Mouse (Mus musculus) embryonic facial prominence, embryonic 11.5 days (tissue): ENCODE data around the gene Olah. TPM values are rescaled to one million over a fixed set of nuclear protein-coding genes. Genes with fewer than 3 reads are reported as not detected.
"Not testable (repeated sequence)": the region's sequence is repeated elsewhere in the genome, so short reads cannot be mapped to it uniquely, and the experiment has no call there.

Experiments used
- ATAC-seq: fragments of 200-750 bp; cut with Nextera tagmentation; replicated peaks from 2 replicates; pipeline ENCODE4 v1.8.0; 2017; ENCODE audit warnings: low read depth; ENCODE audit not compliant: insufficient number of reproducible peaks, low FRiP score, low TSS enrichment
- DNase-seq: peaks from one replicate; pipeline ENCODE4 v3.0.0-alpha.2; 2015; ENCODE audit warnings: low spot score
- H3K27ac ChIP-seq: fragments of 300-500 bp; sonication (generic); replicated peaks from 2 replicates; pipeline ENCODE4 v1.5.1; 2014; ENCODE audit warnings: mild to moderate bottlenecking, low read depth, low read length, control low read depth
- H3K27me3 ChIP-seq: fragments of 300-500 bp; sonication (generic); 2 replicates; pipeline ENCODE4 v1.6.1; 2014; ENCODE audit warnings: mild to moderate bottlenecking, low read length, moderate library complexity, mixed read lengths; ENCODE audit not compliant: control insufficient read depth, insufficient read depth
- H3K36me3 ChIP-seq: fragments of 300-500 bp; sonication (generic); replicated peaks from 2 replicates; pipeline ENCODE4 v1.6.1; 2014; ENCODE audit warnings: low read depth, mild to moderate bottlenecking, low read length, moderate library complexity, mixed read lengths; ENCODE audit not compliant: control insufficient read depth, insufficient read depth
- H3K4me1 ChIP-seq: fragments of 300-500 bp; sonication (generic); 2 replicates; pipeline ENCODE4 v1.6.1; 2014; ENCODE audit warnings: low read length, mixed read lengths; ENCODE audit not compliant: control insufficient read depth, insufficient read depth
- H3K4me2 ChIP-seq: fragments of 300-500 bp; sonication (generic); 2 replicates; pipeline ENCODE4 v1.6.1; 2014; ENCODE audit warnings: low read depth, mild to moderate bottlenecking, control low read depth, low read length, moderate library complexity
- H3K4me3 ChIP-seq: fragments of 300-500 bp; sonication (generic); 2 replicates; pipeline ENCODE4 v1.5.1; 2014; ENCODE audit warnings: low read depth, low read length, control low read depth
- H3K9ac ChIP-seq: fragments of 300-500 bp; sonication (generic); replicated peaks from 2 replicates; pipeline ENCODE4 v1.6.1; 2014; ENCODE audit warnings: mild to moderate bottlenecking, control low read depth, low read length
- H3K9me3 ChIP-seq: fragments of 300-500 bp; sonication (generic); replicated peaks from 2 replicates; pipeline ENCODE4 v1.6.1; 2016; ENCODE audit warnings: mild to moderate bottlenecking, low read length, inconsistent platforms, mixed read lengths; ENCODE audit not compliant: control insufficient read depth
- WGBS: fragments of 180-500 bp; shearing (Covaris S2); extraction: QIAGEN DNeasy Blood & Tissue Kit; methylation state at CpG from one replicate; pipeline ENCODE4 v1.1.7; 2014; 5-methylcytosine and 5-hydroxymethylcytosine counted together
- polyA plus RNA-seq: library from polyadenylated mRNA; unstranded; fragments of >200 nt; fragmentation: Nextera tagmentation; extraction: Ambion mirVana; gene quantifications from 2 replicates; pipeline ENCODE4 v1.2.1, GENCODE M21; 2014

Olah gene
- polyA plus RNA-seq: not detected in 2 replicates

DNA sequence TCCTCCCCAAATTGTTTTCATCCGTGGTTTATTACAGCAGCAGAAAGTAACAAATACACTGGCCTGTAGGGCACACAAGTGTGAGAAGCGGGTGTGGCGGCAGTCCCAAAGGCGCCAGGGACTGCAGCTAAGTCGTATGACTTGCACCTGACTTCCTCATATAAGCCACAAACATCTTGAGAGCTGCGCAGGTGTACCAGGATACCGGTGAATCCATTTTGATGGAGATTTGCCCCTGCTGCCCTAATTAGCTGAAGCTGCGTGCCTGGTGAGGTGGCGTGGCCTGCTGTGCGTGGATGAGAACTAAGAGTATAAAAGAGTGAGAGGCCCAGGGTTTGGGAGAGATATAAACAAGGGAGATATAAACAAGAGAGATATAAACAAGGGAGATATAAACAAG, at the start of gene Olah:
Gene Olah (minus strand): TSS at position 101 of the 400 bp plus-strand sequence.
- H3K4me2 ChIP-seq, H3K4me3 ChIP-seq, H3K36me3 ChIP-seq, H3K4me1 ChIP-seq, H3K27ac ChIP-seq, H3K9ac ChIP-seq, H3K27me3 ChIP-seq, ATAC-seq, H3K9me3 ChIP-seq, DNase-seq: not testable (repeated sequence)
- 69% methylated on average over 10 of the region's 10 CpGs for WGBS

DNA sequence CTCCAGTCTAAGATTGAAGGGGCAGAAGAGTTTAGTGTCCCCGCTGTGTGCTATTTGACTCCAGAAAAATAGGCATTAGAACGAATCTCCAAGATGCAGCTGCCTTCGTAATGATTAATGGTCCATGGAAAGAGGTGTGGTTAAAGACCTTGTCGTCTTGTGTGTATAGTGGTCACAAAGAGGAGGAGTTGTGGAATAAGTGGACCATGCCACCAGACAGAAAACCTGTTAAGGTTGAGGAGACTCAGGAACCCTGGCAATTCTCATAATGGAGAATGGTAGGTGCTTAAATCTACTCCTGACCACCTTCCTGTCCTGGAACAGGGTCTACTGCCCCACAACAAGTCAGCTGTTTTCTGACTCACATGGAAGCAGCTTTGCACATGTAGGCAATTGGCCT, 49.0 kb upstream of the Olah start:
- Histone ChIP-seq H3K4me2 (no peak overlapping the region), H3K36me3 (no peaks in the 10 kb centered on the region; the same call in 1 of the 2 replicates), H3K4me3 (no peak overlapping the region), H3K9ac (no peak overlapping the region), H3K27me3 (no peaks in the 10 kb centered on the region), H3K4me1 (no peaks in the 10 kb centered on the region), H3K27ac (no peak overlapping the region), H3K9me3 (no peaks in the 10 kb centered on the region)
- whole genome bisulfite sequencing: 92% methylated on average over 4 of the region's 4 CpGs
- ATAC-seq (no peak), DNase-seq (no peak)

DNA sequence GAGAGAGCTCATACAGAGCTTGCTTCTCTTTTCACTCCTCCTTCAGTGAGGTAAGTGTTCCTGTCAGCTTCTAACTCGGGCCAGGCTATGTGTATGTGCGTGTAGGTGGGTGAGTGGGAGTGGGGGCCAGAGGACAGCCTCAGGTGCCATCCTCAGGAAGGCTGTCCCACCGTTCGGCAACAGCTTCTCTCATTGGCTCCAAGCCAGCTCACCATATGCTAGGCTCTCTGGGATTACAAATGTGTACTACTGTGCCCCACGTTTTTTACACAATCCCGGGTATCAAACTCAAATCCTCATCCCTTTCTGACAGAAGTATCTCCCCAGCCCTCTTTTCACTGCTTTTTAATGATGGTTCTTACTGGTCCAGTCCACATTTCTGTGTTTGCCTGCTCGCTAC, 47.2 kb upstream of the Olah start:
- no peak for DNase-seq
- H3K9me3 ChIP-seq: no peaks in the 10 kb centered on the region

DNA sequence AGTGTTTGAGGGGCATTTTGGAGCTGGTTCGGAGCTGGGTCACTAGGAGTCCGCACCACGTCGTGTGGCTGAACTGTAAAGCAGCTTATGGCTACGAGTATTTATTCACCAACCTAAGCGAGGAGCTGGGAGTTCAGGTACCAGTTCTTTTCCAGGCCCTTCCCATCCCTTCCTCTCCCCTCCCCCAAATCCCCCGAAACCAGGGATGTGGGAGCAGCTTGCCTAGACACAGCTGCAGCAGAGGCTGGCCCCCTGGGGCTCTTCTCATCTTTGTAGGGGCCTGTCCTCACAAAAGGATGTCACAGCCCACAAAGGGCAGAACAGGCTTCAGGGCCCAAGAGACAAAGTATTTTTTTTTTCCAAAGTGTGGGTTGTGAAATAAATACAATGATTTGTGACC, 40.9 kb upstream of the Olah start:
- H3K4me3 ChIP-seq: no peak overlapping the region
- no peaks in the 10 kb centered on the region for H3K36me3 ChIP-seq
- H3K27me3 ChIP-seq: no peaks in the 10 kb centered on the region
- ATAC-seq (no peak), DNase-seq (no peak)
- H3K27ac ChIP-seq: no peak overlapping the region
- no peak overlapping the region for H3K9ac ChIP-seq
- no peaks in the 10 kb centered on the region for H3K4me1 ChIP-seq
- no peaks in the 10 kb centered on the region for H3K9me3 ChIP-seq
- 39% methylated on average over 7 of the region's 7 CpGs for WGBS
- no peak overlapping the region for H3K4me2 ChIP-seq

More for the DNA sequence above, 47.2 kb upstream of the Olah start:
- H3K4me1 ChIP-seq: no peaks in the 10 kb centered on the region
- H3K27me3 ChIP-seq: no peaks in the 10 kb centered on the region
- H3K4me2 ChIP-seq: no peak overlapping the region
- no peak overlapping the region for H3K27ac ChIP-seq
- whole genome bisulfite sequencing: 89% methylated on average over 7 of the region's 7 CpGs
- no peaks in the 10 kb centered on the region for H3K36me3 ChIP-seq
- no peak for ATAC-seq
- H3K4me3 ChIP-seq: no peak overlapping the region
- H3K9ac ChIP-seq: no peak overlapping the region

DNA sequence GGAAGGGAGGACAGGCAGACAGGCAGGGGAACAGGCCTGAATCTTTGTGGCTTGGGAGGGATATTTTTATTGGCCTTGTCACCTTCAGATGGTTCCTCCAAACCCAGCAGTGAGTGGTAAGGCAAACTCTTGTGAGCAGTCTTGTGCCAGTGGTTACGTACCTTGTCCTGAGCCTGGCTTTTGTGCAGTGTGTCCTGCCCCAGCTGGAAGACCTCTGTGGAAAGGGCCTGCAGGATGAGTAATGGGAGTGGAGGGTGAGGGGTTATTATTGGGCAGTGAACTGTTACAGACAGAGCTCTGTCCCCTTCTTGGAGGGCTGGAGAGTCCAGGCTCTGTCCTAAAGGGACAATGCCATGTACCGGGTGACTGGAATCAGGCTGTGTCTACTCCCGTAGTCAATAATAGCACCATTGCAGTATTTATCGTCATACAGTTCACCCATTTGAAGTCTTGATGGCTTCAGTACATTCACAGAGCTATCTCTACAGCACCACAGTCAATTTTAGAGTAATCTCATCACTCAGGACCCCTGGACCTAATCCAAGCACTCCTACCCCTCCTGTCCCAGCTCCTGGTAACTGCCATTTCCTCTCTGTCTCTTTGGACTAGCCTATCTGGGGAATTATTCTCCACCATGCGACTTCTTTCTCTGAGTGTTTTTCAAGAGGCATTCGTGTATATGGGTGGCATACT, 38.5 kb upstream of the Olah start:
- Histone ChIP-seq H3K27ac (no peak overlapping the region), H3K27me3 (no peaks in the 10 kb centered on the region), H3K4me1 (no peaks in the 10 kb centered on the region), H3K4me3 (no peak overlapping the region), H3K9me3 (no peaks in the 10 kb centered on the region), H3K36me3 (no peaks in the 10 kb centered on the region), H3K9ac (no peak overlapping the region), H3K4me2 (no peak overlapping the region)
- DNase-seq: no peak
- ATAC-seq: no peak
- WGBS: 85% methylated on average over 6 of the region's 6 CpGs

DNA sequence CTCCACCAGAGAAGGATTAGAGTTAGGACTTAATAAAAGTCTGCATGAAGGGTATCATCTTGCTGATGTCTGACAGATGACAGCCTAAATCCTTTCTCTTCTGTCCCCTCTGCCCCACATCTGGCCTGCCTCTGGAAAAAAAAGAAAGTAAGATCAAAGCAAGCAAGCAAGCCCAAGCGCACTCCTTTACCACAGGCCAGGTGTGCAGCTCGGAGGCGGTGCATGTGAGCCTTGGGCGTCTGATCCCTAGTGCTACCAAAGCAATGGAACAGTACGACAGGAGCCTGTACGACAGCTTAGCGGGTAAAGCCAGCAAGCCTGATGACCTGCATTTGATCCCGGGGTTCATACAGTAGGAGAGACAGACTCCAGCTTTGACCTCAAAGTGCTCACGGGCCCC, 33.9 kb upstream of the Olah start:
- WGBS: 73% methylated on average over 9 of the region's 9 CpGs
- Histone ChIP-seq H3K4me3 (no peak overlapping the region), H3K9ac (no peak overlapping the region), H3K27ac (no peak overlapping the region), H3K4me1 (no peaks in the 10 kb centered on the region), H3K36me3 (no peaks in the 10 kb centered on the region), H3K27me3 (no peaks in the 10 kb centered on the region), H3K9me3 (no peaks in the 10 kb centered on the region), H3K4me2 (no peak overlapping the region)
- ATAC-seq (0 out of 2 replicates have a peak, but pooled peaks have one; percentile 48), DNase-seq (peak; percentile 9)

DNA sequence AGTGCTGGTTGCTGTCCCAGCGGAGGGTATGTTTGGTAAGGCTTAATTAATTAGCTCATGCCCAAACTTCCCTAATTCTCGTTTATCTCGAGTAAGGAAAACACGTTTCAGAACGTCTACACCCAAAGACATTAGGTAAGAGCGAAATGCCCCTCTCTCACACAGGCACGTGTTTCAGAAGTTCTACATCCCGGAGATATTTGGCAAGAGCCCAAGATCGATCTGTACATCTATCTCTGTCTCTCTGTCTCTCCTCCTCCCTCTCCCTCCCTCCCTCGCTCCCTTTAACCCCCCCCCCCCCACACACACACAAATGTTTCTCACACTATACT, 27.5 kb upstream of the Olah start:
- Histone ChIP-seq H3K27me3 (no peaks in the 10 kb centered on the region), H3K36me3 (no peaks in the 10 kb centered on the region), H3K4me2 (peak overlapping the region; percentile 70), H3K9me3 (no peaks in the 10 kb centered on the region), H3K4me3 (peak overlapping the region; percentile 55), H3K27ac (no peak overlapping the region), H3K9ac (peak overlapping the region; percentile 40), H3K4me1 (no peaks in the 10 kb centered on the region)
- WGBS: 12% methylated on average over 10 of the region's 10 CpGs
- ATAC-seq (no peak), DNase-seq (no peak)

DNA sequence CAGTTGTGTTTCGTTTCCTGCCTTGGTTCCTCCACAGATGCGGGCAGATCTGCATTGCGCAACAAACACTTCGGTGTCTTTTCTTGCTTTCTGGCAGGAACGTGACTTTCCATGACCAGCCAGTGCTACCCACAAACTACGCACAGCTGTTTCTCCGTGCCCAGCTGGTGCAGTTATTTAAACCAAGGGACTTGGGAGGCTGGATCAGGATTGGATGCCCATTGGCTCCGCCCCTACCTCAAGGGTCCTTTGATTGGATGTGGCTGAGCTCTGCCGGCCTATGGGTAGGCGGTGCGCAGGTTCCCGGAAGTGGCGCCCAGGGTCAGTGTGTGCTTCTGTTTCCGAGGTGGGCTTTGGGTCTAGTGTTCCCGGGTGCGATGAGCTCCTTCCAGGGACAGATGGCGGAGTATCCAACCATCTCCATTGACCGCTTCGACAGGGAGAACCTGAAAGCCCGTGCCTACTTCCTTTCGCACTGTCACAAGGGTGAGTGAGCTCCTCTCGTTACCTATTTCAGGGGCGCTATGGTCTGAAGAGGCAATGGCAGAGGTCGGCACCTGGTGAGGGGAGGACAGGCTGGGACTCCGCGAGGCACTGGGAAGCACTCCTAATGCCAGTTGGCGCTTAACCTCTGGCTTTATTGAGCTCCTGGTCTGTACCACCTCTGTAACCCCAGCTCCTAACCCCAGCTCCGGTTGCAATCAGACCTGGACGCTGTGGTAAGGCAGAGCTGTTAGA, 27.0 kb upstream of the Olah start, which contains the start of gene Dclre1c:
Gene Dclre1c (plus strand): TSS at position 291 of the 738 bp plus-strand sequence.
- H3K27me3 ChIP-seq: no peaks in the 10 kb centered on the region
- H3K9ac ChIP-seq: peak within 1 kb of the TSS; percentile 40
- 2% methylated on average over 29 of the region's 29 CpGs for WGBS
- DNase-seq: peak; percentile 95
- peak within 1 kb of the TSS; percentile 70 for H3K4me2 ChIP-seq
- peak within 1 kb of the TSS; percentile 55 for H3K4me3 ChIP-seq
- H3K36me3 ChIP-seq: no peaks in the 10 kb centered on the region
- no peaks in the 10 kb centered on the region for H3K4me1 ChIP-seq
- no peaks in the 10 kb centered on the region for H3K9me3 ChIP-seq
- no peak within 1 kb of the TSS for H3K27ac ChIP-seq
- ATAC-seq: peak; percentile 98
